Mouse (Mus musculus) CH12.LX (cell line): ENCODE results near the gene Popdc2.

Source experiments
- CTCF ChIP-seq, 2 experiments: IDR thresholded peaks in 1 of 2; conservative IDR thresholded peaks in 1 of 2; 2 replicates each; pipeline ENCODE4 v1.5.1; 2011 to 2012; ENCODE audit warnings: low read depth in 2 of 2, low read length in 2 of 2, improper control_type of control experiment in 1 of 2, inconsistent platforms in 1 of 2, mild to moderate bottlenecking in 1 of 2, moderate library complexity in 1 of 2
- E2F4 ChIP-seq: IDR thresholded peaks from 2 replicates; pipeline ENCODE4 v1.6.1; 2011; ENCODE audit warnings: low read depth, low read length, improper control_type of control experiment; ENCODE audit not compliant: insufficient replicate concordance
- EP300 ChIP-seq: IDR thresholded peaks from 2 replicates; pipeline ENCODE4 v1.6.1; 2011; ENCODE audit warnings: low read length, improper control_type of control experiment
- JUND ChIP-seq: conservative IDR thresholded peaks from 2 replicates; pipeline ENCODE4 v1.6.1; 2011; ENCODE audit warnings: low read depth, low read length, improper control_type of control experiment
- MAFK ChIP-seq: IDR thresholded peaks from 2 replicates; pipeline ENCODE4 v1.6.1; 2011; ENCODE audit warnings: low read length, improper control_type of control experiment; ENCODE audit not compliant: insufficient replicate concordance
- MYC ChIP-seq: IDR thresholded peaks from 2 replicates; pipeline ENCODE4 v1.6.1; 2011; ENCODE audit warnings: low read depth, mild to moderate bottlenecking, improper control_type of control experiment, low read length
- POLR2A ChIP-seq: IDR thresholded peaks from 2 replicates; pipeline ENCODE4 v1.6.1; 2011; ENCODE audit warnings: low read depth, mild to moderate bottlenecking, improper control_type of control experiment, low read length
- RAD21 ChIP-seq: IDR thresholded peaks from 2 replicates; pipeline ENCODE4 v1.6.1; 2011; ENCODE audit warnings: low read depth, mild to moderate bottlenecking, low read length, improper control_type of control experiment, moderate library complexity
- RCOR1 ChIP-seq: conservative IDR thresholded peaks from 2 replicates; pipeline ENCODE4 v1.6.1; 2012; ENCODE audit warnings: low read depth, mild to moderate bottlenecking, inconsistent platforms, low read length, improper control_type of control experiment
- SIN3A ChIP-seq: IDR thresholded peaks from 2 replicates; pipeline ENCODE4 v1.6.1; 2012; ENCODE audit warnings: low read length, improper control_type of control experiment, inconsistent platforms
- ZKSCAN1 ChIP-seq: IDR thresholded peaks from 2 replicates; pipeline ENCODE4 v1.6.1; 2012; ENCODE audit warnings: low read depth, inconsistent platforms, low read length, improper control_type of control experiment, borderline replicate concordance

DNA sequence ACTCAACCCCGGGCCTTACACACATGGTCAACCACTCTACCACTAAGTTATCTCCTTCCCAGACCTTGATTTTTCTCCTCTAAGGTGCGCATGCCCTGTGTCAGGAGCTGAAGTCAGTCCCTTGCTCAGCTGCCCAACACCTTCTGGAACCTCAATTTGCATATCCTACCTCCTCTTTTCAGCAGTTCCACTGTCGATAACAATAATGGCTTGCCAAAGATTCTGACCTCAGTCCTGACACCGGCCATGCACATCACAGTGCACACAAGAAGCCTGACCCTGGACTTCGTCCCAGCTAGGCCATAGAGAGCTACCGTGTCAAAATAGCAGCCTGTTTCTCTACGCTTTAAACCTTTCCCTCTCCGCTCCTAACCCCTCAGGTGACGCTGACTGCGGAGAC lies 11.4 kb downstream of the Popdc2 start:
- TF ChIP-seq CTCF (conservative IDR thresholded peaks at IDR 0.05 in 1 of 2, IDR thresholded peaks at IDR 0.05 in 1 of 2; ENCODE audit: low read depth in 2 of 2, low read length in 2 of 2) (no peak), MYC (no peak; the same call in 1 of the 2 replicates), RCOR1 (no peak), SIN3A (no peak), E2F4 (no peak), POLR2A (no peak), MAFK (no peak), ZKSCAN1 (no peak), EP300 (peak; percentile 52; the same call in 1 of the 2 replicates), RAD21 (no peak), JUND (no peak)
